Mouse (Mus musculus) layer of hippocampus, adult 2 months (tissue): ENCODE results near the gene Prkaa1. TPM values are rescaled to one million over a fixed set of nuclear protein-coding genes. Genes with fewer than 3 reads are reported as not detected.
"Not testable (repeated sequence)": the region's sequence is repeated elsewhere in the genome, so short reads cannot be mapped to it uniquely, and the experiment has no call there.

Experiments used
- DNase-seq, 2 experiments: peaks; one replicate each; pipeline ENCODE4 v3.0.0; 2022; ENCODE audit warnings: low spot score in 2 of 2
- H3K27ac ChIP-seq: fragments of 200-600 bp; 2 replicates; pipeline ENCODE4 v1.8.1; 2022
- H3K4me3 ChIP-seq: fragments of 200-600 bp; 2 replicates; pipeline ENCODE4 v1.8.1; 2022; ENCODE audit warnings: mild to moderate bottlenecking
- CTCF ChIP-seq: fragments of 200-600 bp; conservative IDR thresholded peaks from 2 replicates; pipeline ENCODE4 v1.8.1; 2022; ENCODE audit warnings: antibody characterized with exemption, mild to moderate bottlenecking, moderate library complexity
- total RNA-seq, 2 experiments: library from RNA; stranded (reverse); gene quantifications; 2 replicates each; pipeline ENCODE4 v1.2.3; 2021

Prkaa1 gene
- total RNA-seq, 2 experiments from 2014 or later: 24.3 to 24.8 TPM

- H3K4me3 ChIP-seq: no peak overlapping the region
- TF ChIP-seq CTCF: peak; percentile 78
- H3K27ac ChIP-seq: no peak overlapping the region
- peak in 1 of 2 experiments; percentile 26 for DNase-seq
Measured at GRCm38 (mm10) chr15:5193833-5194232, 50.2 kb downstream of the Prkaa1 start.

- no peak for TF ChIP-seq CTCF
- H3K27ac ChIP-seq: no peak overlapping the region
- DNase-seq: no peak
- no peak overlapping the region for H3K4me3 ChIP-seq
Measured at GRCm38 (mm10) chr15:5194446-5194845, 50.8 kb downstream of the Prkaa1 start.

GRCm38 (mm10) chr15:5194931-5195330 is 51.3 kb downstream of the Prkaa1 start:
- TF ChIP-seq CTCF: no peak
- H3K4me3 ChIP-seq: no peak overlapping the region
- no peak for DNase-seq
- H3K27ac ChIP-seq: no peak overlapping the region

- Histone ChIP-seq H3K27ac (no peak overlapping the region), H3K4me3 (no peak overlapping the region)
- DNase-seq: no peak
- TF ChIP-seq CTCF: no peak
Measured at GRCm38 (mm10) chr15:5195987-5196514, 52.4 kb downstream of the Prkaa1 start.

- Histone ChIP-seq H3K27ac (no peak overlapping the region), H3K4me3 (no peak overlapping the region)
- TF ChIP-seq CTCF: no peak
- no peak for DNase-seq
Measured at GRCm38 (mm10) chr15:5196691-5197090, 53.0 kb downstream of the Prkaa1 start.

- no peak overlapping the region for H3K27ac ChIP-seq
- H3K4me3 ChIP-seq: no peak overlapping the region
- DNase-seq: no peak
- TF ChIP-seq CTCF: no peak
Measured at GRCm38 (mm10) chr15:5205222-5205621, 61.6 kb downstream of the Prkaa1 start.

GRCm38 (mm10) chr15:5209116-5209515 is 65.5 kb downstream of the Prkaa1 start:
- no peak for TF ChIP-seq CTCF
- Histone ChIP-seq H3K27ac (no peak overlapping the region), H3K4me3 (no peak overlapping the region)
- no peak for DNase-seq

GRCm38 (mm10) chr15:5220491-5220890 is 76.8 kb downstream of the Prkaa1 start:
- no peak overlapping the region for H3K4me3 ChIP-seq
- no peak for TF ChIP-seq CTCF
- no peak for DNase-seq
- H3K27ac ChIP-seq: no peak overlapping the region

- not testable (repeated sequence) for H3K4me3 ChIP-seq, DNase-seq
Measured at GRCm38 (mm10) chr15:5230746-5231145, 87.1 kb downstream of the Prkaa1 start.

More at GRCm38 (mm10) chr15:5230746-5231145, 87.1 kb downstream of the Prkaa1 start:
- H3K27ac ChIP-seq: not testable (repeated sequence)

Other genes with a start within 250 kb of the Prkaa1 start
- gene Mroh2b, start 245.1 kb upstream of the Prkaa1 start, total RNA-seq: not detected
- gene C7, start 80.1 kb upstream of the Prkaa1 start, total RNA-seq: under 1 TPM; 0.13 to 0.17 TPM
- 1 to 10 TPM; 5.8 to 6.6 TPM for gene Card6, start 35.3 kb upstream of the Prkaa1 start, total RNA-seq
- gene Rpl37, start 27.2 kb upstream of the Prkaa1 start, total RNA-seq: 100 to 1,000 TPM; 308 to 352 TPM
- 10 to 100 TPM; 85.2 to 93.3 TPM for gene Ttc33, start 41.7 kb downstream of the Prkaa1 start, total RNA-seq
- gene Ptger4, start 100.3 kb downstream of the Prkaa1 start, total RNA-seq: 1 to 10 TPM in 1 of 2 experiments, under 1 TPM in 1; 0.82 to 1.1 TPM